Mouse (Mus musculus) lung, embryonic 16.5 days (tissue): ENCODE measurements at regions not wholly inside any gene's neighbourhood (a gene's known extent, or its start where the extent isn't known, plus 50 kb on each side); places are given as distances from the start of the nearest gene placed in this dataset.
A peak's percentile ranks its signal among the peaks of the same experiment; 100 is the strongest.

ENCODE experiments used
- ATAC-seq: fragments of 200-750 bp; cut with Nextera tagmentation; 2 replicates; pipeline ENCODE4 v1.8.0; 2017; ENCODE audit warnings: low read depth, mild to moderate bottlenecking, moderate library complexity
- H3K27ac ChIP-seq: fragments of 300-500 bp; sonication (generic); 2 replicates; pipeline ENCODE4 v1.5.1; 2014; ENCODE audit warnings: mild to moderate bottlenecking, control low read depth, low read length
- H3K27me3 ChIP-seq: fragments of 300-500 bp; sonication (generic); 2 replicates; pipeline ENCODE4 v1.6.1; 2014; ENCODE audit warnings: low read depth, low read length, mixed read lengths; ENCODE audit not compliant: control insufficient read depth, insufficient read depth
- H3K36me3 ChIP-seq: fragments of 300-500 bp; sonication (generic); 2 replicates; pipeline ENCODE4 v1.6.1; 2014; ENCODE audit warnings: low read length; ENCODE audit not compliant: control insufficient read depth, insufficient read depth
- H3K4me1 ChIP-seq: fragments of 300-500 bp; sonication (generic); replicated peaks from 2 replicates; pipeline ENCODE4 v1.6.1; 2014; ENCODE audit warnings: low read length, mixed read lengths; ENCODE audit not compliant: control insufficient read depth, insufficient read depth
- H3K4me2 ChIP-seq: fragments of 300-500 bp; sonication (generic); 2 replicates; pipeline ENCODE4 v1.6.1; 2014; ENCODE audit warnings: low read depth, low read length, control low read depth
- H3K4me3 ChIP-seq: fragments of 300-500 bp; sonication (generic); 2 replicates; pipeline ENCODE4 v1.5.1; 2014; ENCODE audit warnings: mild to moderate bottlenecking, low read length, control low read depth
- H3K9ac ChIP-seq: fragments of 300-500 bp; sonication (generic); 2 replicates; pipeline ENCODE4 v1.6.1; 2014; ENCODE audit warnings: low read length, control low read depth
- H3K9me3 ChIP-seq: fragments of 300-500 bp; sonication (generic); 2 replicates; pipeline ENCODE4 v1.6.1; 2016; ENCODE audit warnings: low read length; ENCODE audit not compliant: control insufficient read depth
- WGBS: fragments of 180-500 bp; shearing (Covaris S2); extraction: QIAGEN DNeasy Blood & Tissue Kit; methylation state at CpG from one replicate; pipeline ENCODE4 v1.1.7; 2014; 5-methylcytosine and 5-hydroxymethylcytosine counted together

- Histone ChIP-seq H3K27me3 (no peaks in the 10 kb centered on the region), H3K9me3 (no peaks in the 10 kb centered on the region), H3K9ac (no peak overlapping the region), H3K4me3 (no peak overlapping the region), H3K4me1 (no peaks in the 10 kb centered on the region), H3K4me2 (no peak overlapping the region), H3K27ac (no peak overlapping the region), H3K36me3 (no peaks in the 10 kb centered on the region)
- no peak for ATAC-seq
- WGBS: 81% methylated on average over 3 of the region's 3 CpGs
Measured at GRCm38 (mm10) chr17:4668511-4668910, 325.6 kb upstream of the Arid1b start.

DNA sequence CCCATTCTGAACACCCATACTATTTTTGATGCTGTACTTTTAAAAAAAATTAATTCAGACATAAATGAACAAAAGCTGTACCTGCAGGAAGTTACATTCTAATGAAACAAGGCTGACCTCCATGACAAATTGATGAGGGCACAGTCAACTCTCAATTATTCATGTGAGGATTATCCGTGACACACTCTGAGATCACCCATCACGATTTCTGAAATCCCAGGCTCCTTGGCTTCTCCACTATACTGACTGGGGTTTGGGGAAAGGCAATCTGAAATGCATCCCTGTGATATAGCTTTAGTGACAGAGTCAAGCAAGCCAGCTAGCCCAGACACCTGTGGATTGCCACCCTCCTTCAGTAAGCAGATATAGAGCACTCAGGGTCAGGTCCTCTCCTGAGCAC, 320.9 kb upstream of the Arid1b start:
- WGBS: 75% methylated on average over 2 of the region's 2 CpGs
- Histone ChIP-seq H3K4me2 (no peak overlapping the region), H3K27me3 (no peaks in the 10 kb centered on the region), H3K4me3 (no peak overlapping the region), H3K9me3 (no peaks in the 10 kb centered on the region), H3K36me3 (no peaks in the 10 kb centered on the region), H3K4me1 (no peaks in the 10 kb centered on the region), H3K9ac (no peak overlapping the region), H3K27ac (no peak overlapping the region)
- no peak for ATAC-seq

GRCm38 (mm10) chr17:4706421-4706820, 287.7 kb upstream of the Arid1b start:
- Histone ChIP-seq H3K4me1 (no peaks in the 10 kb centered on the region), H3K9ac (no peak overlapping the region), H3K4me3 (no peak overlapping the region), H3K27ac (no peak overlapping the region), H3K9me3 (no peaks in the 10 kb centered on the region), H3K27me3 (no peaks in the 10 kb centered on the region), H3K36me3 (no peaks in the 10 kb centered on the region), H3K4me2 (no peak overlapping the region)
- no peak for ATAC-seq
- 52% methylated on average over 1 of the region's 1 CpGs for whole genome bisulfite sequencing

- no peak overlapping the region for H3K27ac ChIP-seq
- H3K4me1 ChIP-seq: peaks cover 2% of the 10 kb centered on the region; the same call in 1 of the 2 replicates
- H3K27me3 ChIP-seq: no peaks in the 10 kb centered on the region
- no peak overlapping the region for H3K4me2 ChIP-seq
- H3K9me3 ChIP-seq: no peaks in the 10 kb centered on the region
- no peak overlapping the region for H3K9ac ChIP-seq
- H3K4me3 ChIP-seq: no peak overlapping the region
- no peaks in the 10 kb centered on the region for H3K36me3 ChIP-seq
- 87% methylated on average over 4 of the region's 4 CpGs for WGBS
- no peak for ATAC-seq
Measured at GRCm38 (mm10) chr17:4721061-4721460, 273.1 kb upstream of the Arid1b start.

DNA sequence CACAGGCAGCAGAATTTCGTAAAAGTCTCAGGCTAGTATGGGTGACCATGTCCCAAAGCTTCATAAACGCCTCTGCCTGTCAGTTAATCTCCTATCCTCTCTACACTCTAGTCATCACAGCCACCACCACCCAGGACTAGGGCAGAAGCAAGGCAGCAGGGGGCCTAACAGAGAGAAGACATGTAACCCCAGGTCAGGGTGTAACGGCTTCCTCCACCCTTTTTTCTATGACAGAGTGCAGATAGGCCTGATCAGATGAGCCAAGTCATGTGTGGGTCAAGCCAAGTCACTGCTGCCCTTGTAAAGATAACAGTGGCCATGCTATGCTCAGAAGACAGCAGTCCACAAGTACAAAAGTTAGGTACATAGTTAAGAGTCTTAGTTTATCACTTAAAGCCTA, 270.1 kb upstream of the Arid1b start:
- 73% methylated on average over 3 of the region's 3 CpGs for WGBS
- no peak for ATAC-seq
- no peaks in the 10 kb centered on the region for H3K36me3 ChIP-seq
- no peaks in the 10 kb centered on the region for H3K9me3 ChIP-seq
- H3K9ac ChIP-seq: no peak overlapping the region
- no peaks in the 10 kb centered on the region for H3K27me3 ChIP-seq
- H3K4me3 ChIP-seq: no peak overlapping the region
- no peak overlapping the region for H3K4me2 ChIP-seq
- no peak overlapping the region for H3K27ac ChIP-seq
- H3K4me1 ChIP-seq: peaks cover 3% of the 10 kb centered on the region

DNA sequence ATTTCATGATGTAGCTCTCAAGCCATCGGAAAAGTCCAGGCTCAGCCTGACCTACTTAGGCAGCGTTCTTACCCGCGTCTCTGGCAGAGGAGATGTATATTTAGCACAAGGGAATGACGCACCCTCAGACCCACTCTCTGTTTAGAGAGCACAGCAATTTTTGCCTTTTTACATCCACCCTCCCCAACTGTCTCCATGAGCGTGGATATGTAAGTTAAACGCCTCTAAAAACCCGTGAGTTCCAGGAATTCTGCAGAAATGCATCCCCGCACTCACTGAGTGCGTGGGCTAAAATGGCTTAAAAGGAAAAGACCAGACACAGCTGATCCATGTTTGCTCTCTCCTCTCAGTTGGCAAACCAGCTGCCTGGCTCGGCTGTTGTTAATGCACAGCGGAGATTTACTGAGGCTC, 267.8 kb upstream of the Arid1b start:
- peaks cover 3% of the 10 kb centered on the region for H3K4me1 ChIP-seq
- H3K4me3 ChIP-seq: no peak overlapping the region
- H3K9me3 ChIP-seq: no peaks in the 10 kb centered on the region
- peak; percentile 88 for ATAC-seq
- no peaks in the 10 kb centered on the region for H3K36me3 ChIP-seq
- H3K27me3 ChIP-seq: no peaks in the 10 kb centered on the region
- WGBS: 31% methylated on average over 12 of the region's 12 CpGs
- H3K9ac ChIP-seq: no peak overlapping the region
- peak overlapping the region; percentile 4 for H3K27ac ChIP-seq
- peak overlapping the region; percentile 12 for H3K4me2 ChIP-seq

- ATAC-seq: peak; percentile 71
- Histone ChIP-seq H3K9me3 (no peaks in the 10 kb centered on the region), H3K9ac (no peak overlapping the region), H3K27ac (peak overlapping the region; percentile 43; the same call in 1 of the 2 replicates), H3K36me3 (no peaks in the 10 kb centered on the region), H3K4me3 (no peak overlapping the region), H3K4me1 (0 out of 2 replicates have a peak, but pooled peaks cover 3% of the 10 kb centered on the region), H3K27me3 (no peaks in the 10 kb centered on the region), H3K4me2 (no peak overlapping the region)
- whole genome bisulfite sequencing: 17% methylated on average over 5 of the region's 5 CpGs
Measured at GRCm38 (mm10) chr17:4734412-4734881, 259.7 kb upstream of the Arid1b start.

DNA sequence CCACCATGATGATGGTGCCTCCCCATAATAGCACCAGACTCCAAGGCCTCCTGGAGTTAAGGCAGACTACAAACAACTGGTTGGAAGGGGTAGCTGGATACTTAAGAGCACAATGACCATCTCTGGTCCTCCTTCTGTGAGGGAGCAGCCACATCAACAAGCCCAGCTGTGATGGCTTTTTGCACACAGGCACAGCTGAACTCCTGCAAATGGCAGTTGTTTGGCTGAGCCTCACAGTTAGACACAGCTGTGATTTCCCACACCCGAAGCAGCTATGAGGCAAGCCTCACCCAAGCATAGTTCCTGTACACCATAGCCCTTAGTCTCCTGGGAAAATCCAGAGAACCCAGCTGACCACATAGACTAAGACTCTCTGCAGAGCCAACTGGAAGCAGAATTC, 258.9 kb upstream of the Arid1b start:
- Histone ChIP-seq H3K27ac (peak overlapping the region; percentile 43; the same call in 1 of the 2 replicates), H3K4me3 (no peak overlapping the region), H3K4me2 (no peak overlapping the region), H3K9ac (no peak overlapping the region), H3K36me3 (no peaks in the 10 kb centered on the region), H3K4me1 (0 out of 2 replicates have a peak, but pooled peaks cover 3% of the 10 kb centered on the region), H3K9me3 (no peaks in the 10 kb centered on the region), H3K27me3 (no peaks in the 10 kb centered on the region)
- peak; percentile 85 for ATAC-seq
- 39% methylated on average over 1 of the region's 1 CpGs for WGBS

DNA sequence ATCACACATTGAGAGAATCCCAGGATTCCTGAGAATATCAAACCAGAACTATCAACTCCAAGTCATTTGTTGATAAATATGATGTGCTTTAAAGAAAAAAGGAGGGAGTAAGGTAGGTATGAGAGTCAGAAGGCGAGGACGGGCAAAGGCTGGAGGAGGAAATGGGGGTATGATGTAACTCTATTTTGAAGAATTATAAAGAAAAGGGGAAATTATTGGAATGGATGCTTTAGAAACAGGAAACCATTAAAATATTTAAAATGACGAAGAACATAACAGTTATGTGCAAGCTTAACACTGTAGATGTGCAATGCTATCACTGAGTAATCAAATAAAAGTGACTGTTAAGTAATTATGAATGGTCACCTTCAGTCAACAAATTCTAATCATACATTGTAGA, 257.4 kb upstream of the Arid1b start:
- Histone ChIP-seq H3K4me1 (0 out of 2 replicates have a peak, but pooled peaks cover 3% of the 10 kb centered on the region), H3K4me2 (no peak overlapping the region), H3K27me3 (no peaks in the 10 kb centered on the region), H3K9me3 (no peaks in the 10 kb centered on the region), H3K36me3 (no peaks in the 10 kb centered on the region), H3K27ac (no peak overlapping the region), H3K9ac (no peak overlapping the region), H3K4me3 (no peak overlapping the region)
- ATAC-seq: no peak
- WGBS: 82% methylated on average over 3 of the region's 3 CpGs
